Mouse (Mus musculus) bone marrow, adult 2 months (tissue): ENCODE results near the gene Fbxw2.

Experiments
- CTCF ChIP-seq: fragments of 200-500 bp; IDR thresholded peaks from 2 replicates; pipeline ENCODE4 v1.5.1; 2011; ENCODE audit warnings: low read length, control low read depth; ENCODE audit not compliant: control insufficient read depth, insufficient read depth
- POLR2A ChIP-seq: fragments of 200-500 bp; IDR thresholded peaks from 2 replicates; pipeline ENCODE4 v1.6.1; 2011; ENCODE audit warnings: low read depth, mild to moderate bottlenecking, control low read depth, low read length, borderline replicate concordance; ENCODE audit not compliant: control insufficient read depth

DNA sequence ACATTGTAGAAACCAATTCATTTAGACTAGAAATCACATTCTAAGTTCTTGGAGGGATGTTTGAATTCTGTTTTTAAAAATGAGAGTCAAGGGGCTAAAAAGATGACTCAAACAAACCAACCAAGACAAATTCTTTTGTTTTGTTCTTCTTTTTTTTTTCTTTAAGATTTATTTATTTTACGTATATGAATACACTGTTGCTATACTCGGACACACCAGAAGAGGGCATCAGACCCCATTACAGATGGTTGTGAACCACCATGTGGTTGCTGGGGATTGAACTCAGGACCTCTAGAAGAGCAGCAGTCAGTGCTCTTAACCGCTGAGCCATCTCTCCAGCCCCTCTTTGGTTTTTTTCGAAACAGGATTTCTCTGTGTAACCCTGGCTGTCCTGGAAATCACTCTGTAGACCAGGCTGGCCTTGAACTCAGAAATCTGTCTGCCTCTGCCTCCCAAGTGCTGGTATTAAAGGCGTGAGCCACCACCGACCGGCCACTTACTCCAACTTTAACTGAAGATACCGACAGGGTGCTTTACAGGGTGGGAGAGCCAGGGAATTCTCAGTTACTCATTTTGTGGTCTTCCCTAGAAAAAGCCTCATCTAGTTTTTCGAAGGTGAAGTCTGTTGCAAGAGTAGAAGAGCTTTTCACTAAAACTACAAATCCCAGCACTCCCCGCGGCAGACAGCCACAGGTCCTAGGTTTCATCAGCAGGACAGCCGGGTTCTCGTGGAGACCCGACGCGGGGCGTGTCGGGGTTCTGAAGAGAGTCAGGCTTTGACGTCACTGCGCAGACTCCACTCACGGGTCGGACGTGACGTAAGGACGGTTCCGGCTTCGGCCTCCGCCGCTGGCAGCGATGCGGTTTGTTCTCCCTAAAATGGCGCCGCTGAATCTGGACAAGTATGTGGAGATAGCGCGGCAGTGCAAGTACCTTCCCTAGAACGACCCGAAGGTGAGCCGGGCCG is 24.3 kb downstream of the Fbxw2 start:
- TF ChIP-seq CTCF, result no peak
- TF ChIP-seq POLR2A, result peak; percentile 95
